ENCODE assay signal across 8 mouse cellular contexts in the genomic region with DNA sequence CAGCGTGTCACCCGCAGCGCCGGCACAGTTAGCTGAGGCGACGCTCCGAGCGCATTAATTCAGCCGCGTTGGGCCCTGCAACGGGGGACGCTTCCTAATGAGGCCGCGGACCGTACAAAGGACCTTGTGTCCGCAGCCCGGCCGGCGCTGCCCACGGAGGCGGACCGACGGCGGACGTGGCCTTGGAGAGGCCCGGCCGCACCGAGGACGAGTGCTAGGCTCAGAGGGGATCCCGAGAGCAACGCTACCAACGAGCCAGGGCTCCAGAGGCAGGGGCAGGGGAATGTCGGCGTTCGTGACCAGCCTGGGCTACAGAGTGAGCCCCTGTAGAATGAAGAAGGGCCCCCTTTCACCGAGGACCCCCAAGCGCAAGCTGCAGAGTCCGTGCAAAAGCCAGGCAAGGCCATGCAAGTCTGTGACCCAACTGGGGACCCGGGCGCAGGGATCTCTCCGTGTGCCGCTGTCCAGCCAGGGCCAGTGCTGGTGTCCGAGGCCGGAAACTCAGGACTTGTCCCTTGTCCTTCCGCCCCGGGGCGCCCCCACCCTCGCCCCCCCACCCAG. TPM values are rescaled to one million over a fixed set of nuclear protein-coding genes. Genes with fewer than 3 reads are reported as not detected.
DNase-seq lines count a peak whose midpoint lies in the region; ATAC-seq and TF ChIP-seq lines count a peak whose summit lies in the region.

No protein-coding gene starts in this region.

- peak overlapping the region; percentile 18 for H3K4me3 ChIP-seq in ES-Bruce4 (ENCODE audit: low read depth, low read length)
- H3K4me3 ChIP-seq in embryonic facial prominence, embryonic 14.5 days (ENCODE audit: low read depth, low read length): peak overlapping the region; percentile 47
- peak overlapping the region; percentile 36 for H3K4me3 ChIP-seq in hindbrain, embryonic 16.5 days (ENCODE audit: low read length)
- peak overlapping the region; percentile 42 for H3K4me3 ChIP-seq in liver, embryonic 13.5 days (replicated peaks)
- peak overlapping the region; percentile 35 for H3K4me3 ChIP-seq in neural tube, embryonic 15.5 days (replicated peaks)

- no peaks in the 10 kb centered on the region for H3K9me3 ChIP-seq in ES-Bruce4 (replicated peaks; ENCODE audit: control insufficient read depth, insufficient read depth, low read length, poor library complexity, severe bottlenecking)
- no peaks in the 10 kb centered on the region for H3K9me3 ChIP-seq in embryonic facial prominence, embryonic 14.5 days (ENCODE audit: control insufficient read depth, low read length)
- H3K9me3 ChIP-seq in hindbrain, embryonic 16.5 days (ENCODE audit: control insufficient read depth, low read length): no peaks in the 10 kb centered on the region
- H3K9me3 ChIP-seq in liver, embryonic 13.5 days (replicated peaks): no peaks in the 10 kb centered on the region
- H3K9me3 ChIP-seq in neural tube, embryonic 15.5 days (replicated peaks): no peaks in the 10 kb centered on the region

- no peak for TF ChIP-seq CTCF in ES-Bruce4 (IDR thresholded peaks at IDR 0.05; ENCODE audit: low read depth, low read length)

- H3K9ac ChIP-seq in ES-Bruce4 (ENCODE audit: low read depth, poor library complexity, severe bottlenecking): no peak overlapping the region
- peak overlapping the region; percentile 65 for H3K9ac ChIP-seq in embryonic facial prominence, embryonic 14.5 days (ENCODE audit: low read depth, low read length)
- peak overlapping the region; percentile 71 for H3K9ac ChIP-seq in hindbrain, embryonic 16.5 days (ENCODE audit: low read depth, low read length)
- H3K9ac ChIP-seq in liver, embryonic 13.5 days: peak overlapping the region; percentile 41; the same call in 1 of the 2 replicates
- H3K9ac ChIP-seq in neural tube, embryonic 15.5 days (replicated peaks): peak overlapping the region; percentile 33

- TF ChIP-seq POLR2A in ES-Bruce4 (IDR thresholded peaks at IDR 0.05; ENCODE audit: insufficient read depth, low read length): no peak

- no peak overlapping the region for H3K27ac ChIP-seq in ES-Bruce4 (ENCODE audit: insufficient read depth, low read length)
- H3K27ac ChIP-seq in embryonic facial prominence, embryonic 14.5 days (replicated peaks; ENCODE audit: low read depth, low read length): no peak overlapping the region
- H3K27ac ChIP-seq in hindbrain, embryonic 16.5 days (ENCODE audit: low read depth, low read length): peak overlapping the region; percentile 59
- H3K27ac ChIP-seq in liver, embryonic 13.5 days: no peak overlapping the region
- H3K27ac ChIP-seq in neural tube, embryonic 15.5 days (replicated peaks): peak overlapping the region; percentile 73

- H3K36me3 ChIP-seq in ES-Bruce4 (ENCODE audit: control insufficient read depth, insufficient read depth, low read length, poor library complexity, severe bottlenecking): no peaks in the 10 kb centered on the region
- peaks cover 26% of the 10 kb centered on the region for H3K36me3 ChIP-seq in embryonic facial prominence, embryonic 14.5 days (ENCODE audit: control insufficient read depth, insufficient read depth, low read length)
- peaks cover 7% of the 10 kb centered on the region for H3K36me3 ChIP-seq in hindbrain, embryonic 16.5 days (ENCODE audit: control insufficient read depth, insufficient read depth, low read length)
- no peaks in the 10 kb centered on the region for H3K36me3 ChIP-seq in liver, embryonic 13.5 days
- peaks cover 20% of the 10 kb centered on the region for H3K36me3 ChIP-seq in neural tube, embryonic 15.5 days

- TF ChIP-seq EP300 in ES-Bruce4 (IDR thresholded peaks at IDR 0.05; ENCODE audit: insufficient read depth, low read depth, low read length): no peak

- H3K4me1 ChIP-seq in ES-Bruce4 (ENCODE audit: control insufficient read depth, insufficient read depth, low read length): peaks cover 2% of the 10 kb centered on the region
- H3K4me1 ChIP-seq in embryonic facial prominence, embryonic 14.5 days (ENCODE audit: control insufficient read depth, insufficient read depth, low read length): peaks cover 13% of the 10 kb centered on the region
- peaks cover 11% of the 10 kb centered on the region for H3K4me1 ChIP-seq in hindbrain, embryonic 16.5 days (ENCODE audit: control insufficient read depth, insufficient read depth, low read depth, low read length)
- peaks cover 29% of the 10 kb centered on the region for H3K4me1 ChIP-seq in liver, embryonic 13.5 days (replicated peaks)
- peaks cover 15% of the 10 kb centered on the region for H3K4me1 ChIP-seq in neural tube, embryonic 15.5 days

- ATAC-seq in embryonic facial prominence, embryonic 14.5 days (ENCODE audit: low read depth): peak; percentile 35
- peak; percentile 77 for ATAC-seq in hindbrain, embryonic 16.5 days
- ATAC-seq in liver, embryonic 13.5 days (ENCODE audit: low read depth): no peak
- peak; percentile 36; the same call in 1 of the 2 replicates for ATAC-seq in neural tube, embryonic 15.5 days (ENCODE audit: low FRiP score)

- under 1% methylated on average over 44 of the region's 48 CpGs for WGBS in embryonic facial prominence, embryonic 14.5 days
- under 1% methylated on average over 44 of the region's 48 CpGs for WGBS in hindbrain, embryonic 16.5 days
- 1% methylated on average over 46 of the region's 48 CpGs for WGBS in liver, embryonic 13.5 days (ENCODE audit: insufficient replicate concordance)
- WGBS in neural tube, embryonic 15.5 days: under 1% methylated on average over 47 of the region's 48 CpGs

- peak; percentile 39 for DNase-seq in cerebellum, adult 8-10 months
- DNase-seq in cerebellum, adult 9-10 months: no peak
- DNase-seq in embryonic facial prominence, embryonic 14.5 days (ENCODE audit: low spot score): peak; percentile 55
- no peak for DNase-seq in liver, embryonic 13.5 days
- no peak for DNase-seq in urinary bladder, postnatal 25 days (ENCODE audit: low spot score)

- no peaks in the 10 kb centered on the region; the same call in 1 of the 2 replicates for H3K27me3 ChIP-seq in ES-Bruce4 (ENCODE audit: control insufficient read depth, insufficient read depth, low read length, poor library complexity, severe bottlenecking)
- H3K27me3 ChIP-seq in embryonic facial prominence, embryonic 14.5 days (replicated peaks; ENCODE audit: control insufficient read depth, insufficient read depth, low read length): peaks cover 35% of the 10 kb centered on the region
- H3K27me3 ChIP-seq in hindbrain, embryonic 16.5 days (replicated peaks; ENCODE audit: control insufficient read depth, insufficient read depth, low read length): 0 out of 2 replicates have a peak, but pooled peaks cover 2% of the 10 kb centered on the region
- H3K27me3 ChIP-seq in liver, embryonic 13.5 days: peaks cover 90% of the 10 kb centered on the region
- H3K27me3 ChIP-seq in neural tube, embryonic 15.5 days (replicated peaks): 0 out of 2 replicates have a peak, but pooled peaks cover 3% of the 10 kb centered on the region

- peak overlapping the region; percentile 78 for H3K4me2 ChIP-seq in embryonic facial prominence, embryonic 14.5 days (ENCODE audit: low read depth, low read length)
- H3K4me2 ChIP-seq in hindbrain, embryonic 16.5 days (ENCODE audit: low read length): peak overlapping the region; percentile 58
- H3K4me2 ChIP-seq in liver, embryonic 13.5 days: peak overlapping the region; percentile 60
- peak overlapping the region; percentile 57 for H3K4me2 ChIP-seq in neural tube, embryonic 15.5 days

RNA-seq across cellular contexts. Expression of gene Efna2, which starts 11.3 kb away (rescaled TPM):
- polyA plus RNA-seq in ES-Bruce4 (2011; ENCODE audit: insufficient read depth, insufficient read length, low read depth, missing spikeins): 7.2 and 11.2 TPM in 2 replicates
- polyA plus RNA-seq in embryonic facial prominence, embryonic 14.5 days (2014; fragmentation: Nextera tagmentation; extraction: Ambion mirVana): 20.9 and 23.6 TPM in 2 replicates
- polyA plus RNA-seq in hindbrain, embryonic 16.5 days (2015; fragmentation: Nextera tagmentation; extraction: Ambion mirVana): 21.5 and 22.7 TPM in 2 replicates
- 0.98 and 1.1 TPM in 2 replicates for polyA plus RNA-seq in liver, embryonic 13.5 days (2015; fragmentation: Nextera tagmentation; extraction: Ambion mirVana)
- polyA plus RNA-seq in neural tube, embryonic 15.5 days (2015; fragmentation: Nextera tagmentation; extraction: Ambion mirVana): 25.9 and 31.2 TPM in 2 replicates

RNA-seq across cellular contexts. Expression of gene 1600002K03Rik, which starts 17.8 kb away (rescaled TPM):
- 7.6 and 7.7 TPM in 2 replicates for polyA plus RNA-seq in ES-Bruce4 (2011; ENCODE audit: insufficient read depth, insufficient read length, low read depth, missing spikeins)
- 11.0 and 13.1 TPM in 2 replicates for polyA plus RNA-seq in embryonic facial prominence, embryonic 14.5 days (2014; fragmentation: Nextera tagmentation; extraction: Ambion mirVana)
- polyA plus RNA-seq in hindbrain, embryonic 16.5 days (2015; fragmentation: Nextera tagmentation; extraction: Ambion mirVana): 9.4 and 10.1 TPM in 2 replicates
- polyA plus RNA-seq in liver, embryonic 13.5 days (2015; fragmentation: Nextera tagmentation; extraction: Ambion mirVana): 14.8 and 15.1 TPM in 2 replicates
- 13.5 and 14.3 TPM in 2 replicates for polyA plus RNA-seq in neural tube, embryonic 15.5 days (2015; fragmentation: Nextera tagmentation; extraction: Ambion mirVana)

RNA-seq across cellular contexts. Expression of gene Cirbp, which starts 24.8 kb away (rescaled TPM):
- 51.9 and 58.2 TPM in 2 replicates for polyA plus RNA-seq in ES-Bruce4 (2011; ENCODE audit: insufficient read depth, insufficient read length, low read depth, missing spikeins)
- 59.7 and 88.3 TPM in 2 replicates for polyA plus RNA-seq in embryonic facial prominence, embryonic 14.5 days (2014; fragmentation: Nextera tagmentation; extraction: Ambion mirVana)
- 288 and 311 TPM in 2 replicates for polyA plus RNA-seq in hindbrain, embryonic 16.5 days (2015; fragmentation: Nextera tagmentation; extraction: Ambion mirVana)
- 19.5 and 21.9 TPM in 2 replicates for polyA plus RNA-seq in liver, embryonic 13.5 days (2015; fragmentation: Nextera tagmentation; extraction: Ambion mirVana)
- polyA plus RNA-seq in neural tube, embryonic 15.5 days (2015; fragmentation: Nextera tagmentation; extraction: Ambion mirVana): 284 and 345 TPM in 2 replicates

RNA-seq across cellular contexts. Expression of gene Mum1, which starts 35.7 kb away (rescaled TPM):
- 35.7 and 36.5 TPM in 2 replicates for polyA plus RNA-seq in ES-Bruce4 (2011; ENCODE audit: insufficient read depth, insufficient read length, low read depth, missing spikeins)
- polyA plus RNA-seq in embryonic facial prominence, embryonic 14.5 days (2014; fragmentation: Nextera tagmentation; extraction: Ambion mirVana): 50.8 and 52.1 TPM in 2 replicates
- polyA plus RNA-seq in hindbrain, embryonic 16.5 days (2015; fragmentation: Nextera tagmentation; extraction: Ambion mirVana): 38.0 and 38.7 TPM in 2 replicates
- 26.1 and 26.5 TPM in 2 replicates for polyA plus RNA-seq in liver, embryonic 13.5 days (2015; fragmentation: Nextera tagmentation; extraction: Ambion mirVana)
- 46.8 and 49.6 TPM in 2 replicates for polyA plus RNA-seq in neural tube, embryonic 15.5 days (2015; fragmentation: Nextera tagmentation; extraction: Ambion mirVana)

RNA-seq across cellular contexts. Expression of gene Midn, which starts 42.5 kb away (rescaled TPM):
- polyA plus RNA-seq in ES-Bruce4 (2011; ENCODE audit: insufficient read depth, insufficient read length, low read depth, missing spikeins): 67.4 and 73.2 TPM in 2 replicates
- polyA plus RNA-seq in embryonic facial prominence, embryonic 14.5 days (2014; fragmentation: Nextera tagmentation; extraction: Ambion mirVana): 34.2 and 37.0 TPM in 2 replicates
- polyA plus RNA-seq in hindbrain, embryonic 16.5 days (2015; fragmentation: Nextera tagmentation; extraction: Ambion mirVana): 16.0 and 16.1 TPM in 2 replicates
- polyA plus RNA-seq in liver, embryonic 13.5 days (2015; fragmentation: Nextera tagmentation; extraction: Ambion mirVana): 3.0 and 3.3 TPM in 2 replicates
- polyA plus RNA-seq in neural tube, embryonic 15.5 days (2015; fragmentation: Nextera tagmentation; extraction: Ambion mirVana): 19.4 and 20.5 TPM in 2 replicates

Comparison
In these comparisons a context has a peak if more than half of its experiments do, and no peak if none do; other contexts are left out.
1. DNase-seq: peak in cerebellum, adult 8-10 months (single experiment) and embryonic facial prominence, embryonic 14.5 days (single experiment); none in cerebellum, adult 9-10 months (single experiment), liver, embryonic 13.5 days (single experiment) and urinary bladder, postnatal 25 days (single experiment).
2. H3K27ac ChIP-seq: peak in hindbrain, embryonic 16.5 days (single experiment) and neural tube, embryonic 15.5 days (single experiment); none in ES-Bruce4 (single experiment), embryonic facial prominence, embryonic 14.5 days (single experiment) and liver, embryonic 13.5 days (single experiment).
3. Peak in every context shown above with its lines, with median percentiles within 50 percentile points of each other: H3K4me3 ChIP-seq and H3K4me2 ChIP-seq.